Mouse (Mus musculus) testis, adult 2 months (tissue): ENCODE results near the gene Hpd.

ENCODE experiments used
- CTCF ChIP-seq: fragments of 200-500 bp; IDR thresholded peaks from 2 replicates; pipeline ENCODE4 v1.5.1; 2012; ENCODE audit warnings: low read depth, mild to moderate bottlenecking, inconsistent platforms, low read length, moderate library complexity; ENCODE audit not compliant: control insufficient read depth, insufficient read depth, insufficient replicate concordance
- POLR2A ChIP-seq: fragments of 200-500 bp; IDR thresholded peaks from 2 replicates; pipeline ENCODE4 v1.6.1; 2012; ENCODE audit warnings: low read depth, mild to moderate bottlenecking, inconsistent platforms, low read length, moderate library complexity; ENCODE audit not compliant: control insufficient read depth

GRCm38 (mm10) chr5:123146357-123146756 lies 36.2 kb downstream of the Hpd start:
- TF ChIP-seq CTCF (no peak), POLR2A (no peak)
